Mouse (Mus musculus) embryo, embryonic 10 days (tissue): ENCODE data around the gene Ptms.
A peak's percentile ranks its signal among the peaks of the same experiment; 100 is the strongest.

Source experiments
- DNase-seq: peaks from one replicate; pipeline ENCODE4 v3.0.0-alpha.2; 2015; ENCODE audit warnings: low spot score

Gene Ptms

DNA sequence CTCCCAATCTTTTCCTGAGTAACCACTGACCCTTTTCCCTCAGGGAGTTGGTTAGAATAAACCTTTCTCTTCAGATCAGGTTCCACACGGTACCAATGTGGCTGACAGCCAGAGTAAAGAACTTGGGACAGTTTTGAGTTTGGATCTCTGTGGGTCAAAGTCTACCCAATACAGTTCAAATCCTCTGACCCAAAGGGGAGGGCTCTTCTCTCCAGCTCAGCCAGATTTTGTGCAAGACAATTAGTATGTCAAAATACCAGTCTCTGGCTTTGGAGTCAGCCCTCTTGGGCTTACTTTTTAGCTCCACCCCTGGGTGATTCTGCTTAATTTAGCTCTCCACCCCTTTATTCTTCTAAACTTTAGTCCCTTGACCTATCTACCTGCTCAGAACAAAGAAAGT is 10.3 kb upstream of the Ptms start:
- DNase-seq: no peak

DNA sequence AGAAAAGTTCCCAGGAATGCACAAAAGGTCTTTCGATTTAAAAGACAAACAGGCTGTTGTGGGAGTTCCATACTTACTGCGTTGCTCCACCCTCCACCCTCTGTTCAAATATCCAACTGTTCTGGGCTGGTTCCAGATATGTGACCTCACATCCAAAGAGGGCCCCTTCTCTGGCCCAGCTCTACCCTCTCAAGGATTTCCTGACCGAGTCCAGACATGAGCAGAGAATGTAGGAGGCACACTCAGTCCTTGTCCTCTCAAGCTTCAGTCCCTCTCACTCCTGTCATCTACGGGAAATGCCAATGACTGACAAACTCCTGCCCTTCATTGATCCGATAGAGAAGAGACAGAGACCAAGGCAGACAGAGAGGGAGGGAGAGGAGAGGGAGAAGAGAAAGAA is 6.0 kb upstream of the Ptms start:
- DNase-seq: no peak

DNA sequence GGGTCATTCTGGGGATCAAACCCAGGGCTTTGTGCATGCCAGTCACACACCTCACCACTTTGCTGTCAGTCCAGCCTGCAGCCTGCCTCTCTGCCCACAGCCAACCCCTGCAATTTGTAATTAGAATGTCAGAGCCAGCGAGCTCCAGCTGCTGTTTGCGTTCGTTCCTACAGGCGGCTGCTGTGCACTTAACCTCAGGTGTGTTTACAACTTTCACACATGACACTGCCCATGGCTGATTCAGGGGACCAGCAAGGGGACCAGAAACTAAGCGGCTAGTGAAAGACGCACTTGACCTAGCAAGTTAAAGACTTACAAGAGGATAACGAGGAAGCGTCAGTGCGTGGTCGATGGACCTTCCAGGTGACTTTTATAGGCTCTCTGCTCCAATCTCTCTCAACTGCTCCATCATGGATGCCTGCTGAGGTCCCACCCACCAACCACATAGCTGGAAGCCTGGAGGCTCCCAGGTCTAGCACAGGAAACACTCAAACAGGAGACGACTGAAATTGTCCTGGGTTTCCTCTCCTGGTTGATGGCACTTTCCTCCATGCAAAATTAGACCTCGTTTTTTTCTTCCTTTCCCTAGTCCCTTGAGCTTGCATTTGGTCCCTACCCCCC is 5.4 kb upstream of the Ptms start:
- DNase-seq: no peak

DNA sequence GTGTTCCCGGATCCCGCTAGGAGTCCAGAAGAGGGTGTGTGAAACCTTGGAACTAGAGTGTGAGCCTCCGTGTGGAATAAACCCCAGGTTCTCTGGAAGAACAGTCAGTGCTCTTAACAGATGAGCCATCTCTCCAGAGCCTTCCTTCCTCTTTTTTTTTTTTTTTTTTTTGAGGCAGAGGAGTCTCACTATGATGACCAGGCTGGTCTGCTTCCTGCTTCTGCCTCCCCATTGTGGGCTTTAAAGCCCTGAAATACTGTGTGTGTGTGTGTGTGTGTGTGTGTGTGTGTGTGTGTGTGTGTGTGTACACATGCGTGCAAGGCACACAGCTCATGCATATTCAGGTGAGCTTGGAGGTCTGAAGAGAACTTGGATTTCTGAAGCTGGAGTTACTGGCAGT is 1.6 kb upstream of the Ptms start:
- DNase-seq: no peak

DNA sequence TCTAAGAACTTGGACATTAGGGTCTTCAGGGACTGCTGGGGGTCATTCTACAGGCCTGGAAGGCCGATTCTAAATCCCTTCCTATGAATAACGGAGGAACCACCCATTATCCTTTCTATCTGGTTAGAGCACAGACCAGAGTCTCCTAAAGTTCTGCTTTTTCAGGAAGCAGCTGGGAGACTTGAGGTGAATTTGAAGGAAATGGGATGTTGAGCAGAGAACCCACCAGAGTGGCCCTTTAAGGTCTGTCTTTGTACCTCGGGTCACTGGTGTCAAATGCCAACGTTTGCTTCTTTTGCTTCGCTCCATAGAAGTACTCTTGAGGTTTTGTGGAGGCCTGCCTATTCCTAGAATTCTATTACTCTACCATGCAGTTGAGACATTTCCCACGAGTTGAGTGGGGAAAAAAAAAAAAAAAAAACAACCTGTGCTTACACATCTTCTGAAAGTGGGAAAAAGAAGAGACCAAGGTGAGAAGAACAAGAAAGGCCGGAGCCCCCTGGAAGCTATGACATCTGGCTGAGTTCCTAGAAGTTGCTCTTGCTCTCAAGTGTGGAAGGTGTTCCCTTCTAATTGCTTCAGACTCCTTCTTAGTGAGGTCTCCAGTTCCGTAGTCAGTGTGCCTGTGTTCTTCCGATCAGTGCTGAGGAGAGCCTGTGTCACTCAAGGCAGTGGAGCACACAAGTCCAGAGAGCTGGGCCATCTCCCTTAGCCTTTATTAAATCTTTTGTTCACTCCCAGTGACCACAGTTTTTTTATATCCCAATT is 599 bp upstream of the Ptms start:
- no peak for DNase-seq

DNA sequence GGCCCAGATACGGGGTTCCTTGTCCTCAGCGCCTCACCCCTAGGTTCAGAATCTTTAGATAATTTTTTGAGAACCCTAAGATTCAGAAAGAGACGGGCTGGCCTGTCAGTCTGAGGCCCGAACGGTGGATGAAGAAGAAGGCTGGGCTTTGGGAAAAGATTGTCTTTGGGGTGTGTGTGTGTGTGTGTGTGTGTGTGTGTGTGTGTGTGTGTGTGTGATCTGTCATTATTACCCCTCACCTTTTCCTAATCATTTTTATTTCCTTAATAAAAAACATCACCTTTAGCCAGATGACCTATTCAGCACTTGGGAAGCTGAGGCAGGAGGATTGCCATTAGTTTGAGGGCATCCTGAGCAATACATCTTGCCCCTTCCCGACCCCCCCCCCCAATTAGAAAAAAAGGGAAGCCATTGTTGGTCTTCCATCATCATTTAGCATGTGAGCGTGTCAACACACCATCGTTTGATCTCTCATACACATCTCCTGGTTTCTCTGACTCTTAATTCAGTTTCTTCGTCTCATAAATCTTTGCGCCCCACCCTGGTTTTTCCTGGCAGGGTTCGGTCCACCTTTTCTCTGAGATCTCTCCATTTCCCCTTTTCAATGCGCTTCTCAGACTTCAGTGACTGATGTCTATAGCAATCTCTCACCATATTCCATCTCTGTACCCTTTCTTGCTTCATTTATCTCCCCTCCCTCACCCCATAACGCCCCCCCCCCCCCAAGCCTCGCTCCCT is 844 bp downstream of the Ptms start:
- DNase-seq: peak; percentile 45

DNA sequence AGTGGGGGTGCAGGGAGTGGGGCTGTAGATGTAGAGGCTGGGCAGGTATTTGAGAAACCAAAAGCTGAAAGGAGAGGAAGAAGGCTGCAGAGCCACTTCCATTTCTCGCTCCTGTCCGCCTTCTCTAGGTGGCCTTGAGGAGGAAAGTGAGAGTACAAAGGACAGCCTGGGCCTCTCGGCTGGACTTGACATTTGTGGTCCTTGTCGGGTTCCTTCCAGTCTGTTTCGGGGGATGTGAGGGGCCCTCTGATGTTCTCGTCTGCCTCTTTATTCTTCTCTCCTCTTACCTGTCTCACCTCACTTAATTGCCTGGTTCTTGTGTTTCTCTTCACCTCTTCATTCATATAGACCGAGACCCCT is 1.6 kb downstream of the Ptms start:
- no peak for DNase-seq

DNA sequence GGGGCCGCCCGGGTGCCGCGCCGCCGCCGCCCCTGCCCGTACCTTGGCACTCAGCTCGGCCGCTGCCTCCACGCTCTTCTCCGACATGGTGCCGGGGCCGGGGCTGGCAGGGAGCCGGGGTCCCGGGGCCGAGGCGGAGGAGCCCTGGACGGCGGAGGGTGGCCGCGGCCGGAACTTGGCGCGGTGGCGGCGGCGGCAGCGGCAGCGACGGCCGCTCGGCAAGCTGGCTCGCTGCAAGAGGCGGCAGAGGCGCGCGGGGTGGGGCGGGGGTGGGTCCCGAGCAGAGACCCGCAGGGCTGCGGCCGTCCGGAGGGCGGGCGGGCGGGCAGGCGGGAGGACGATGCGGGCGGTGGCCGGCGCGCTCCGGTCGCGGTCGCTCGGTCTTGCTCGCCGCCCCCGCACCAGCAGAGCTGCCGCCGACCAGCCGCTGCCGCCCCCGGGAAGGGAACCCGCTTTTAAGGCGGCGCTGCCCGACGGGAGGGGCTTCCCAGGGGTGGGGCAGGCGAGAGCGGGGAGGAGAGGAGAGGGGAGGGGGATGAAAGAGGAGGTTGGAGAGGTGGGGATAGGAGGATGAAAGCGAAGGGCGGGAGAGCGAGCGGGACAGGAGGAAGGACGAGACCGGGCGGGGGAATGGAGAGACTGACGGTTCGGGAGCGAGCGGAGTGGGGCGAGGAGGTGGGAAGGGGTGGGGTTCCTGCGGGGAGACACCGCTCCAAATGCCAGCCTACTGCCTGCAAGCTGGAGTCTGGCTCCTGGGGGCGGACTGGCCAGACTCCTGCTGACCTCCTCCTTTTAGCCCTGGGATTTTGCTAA is 2.2 kb downstream of the Ptms start:
- DNase-seq: peak; percentile 95

DNA sequence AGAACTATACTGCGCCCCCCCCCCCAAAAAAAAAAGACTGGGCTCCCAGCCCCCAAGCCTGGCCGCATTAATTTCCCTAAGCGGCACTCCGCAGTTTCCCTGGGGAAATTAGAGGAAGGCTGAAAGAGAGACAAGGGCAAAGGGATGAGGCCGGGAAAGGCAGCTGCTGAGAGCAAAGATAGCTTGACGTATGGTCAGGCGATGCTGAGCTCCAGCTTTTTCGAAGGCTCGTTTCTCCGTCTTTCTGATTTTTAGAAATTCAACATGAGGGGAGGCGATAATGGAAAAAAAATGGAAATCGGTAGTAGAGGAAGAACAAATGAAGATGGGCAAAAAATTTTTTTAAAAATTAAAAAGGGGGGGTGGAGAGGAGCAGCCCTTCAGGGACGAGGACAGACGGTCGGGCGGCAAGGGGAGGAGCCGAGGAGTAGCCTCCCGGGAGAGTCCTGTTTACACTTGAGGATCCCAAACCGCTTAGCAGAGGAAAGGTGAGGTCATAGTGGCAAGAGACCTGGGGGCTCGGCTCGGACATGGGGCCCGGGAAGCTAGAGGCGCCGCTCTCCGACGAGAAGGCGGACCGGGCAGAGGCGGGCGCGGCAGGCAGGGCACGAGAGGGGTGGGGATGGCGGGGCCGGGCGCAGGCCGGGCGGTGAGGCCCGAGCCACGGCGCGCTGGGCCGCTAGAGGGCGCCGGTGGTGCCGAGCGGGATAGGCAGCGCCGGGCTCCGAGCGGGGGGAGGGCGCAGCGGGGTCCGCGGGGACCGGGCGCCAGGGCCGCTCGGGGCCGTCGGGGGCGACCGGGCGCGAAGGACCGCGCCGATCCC is 3.0 kb downstream of the Ptms start:
- peak; percentile 85 for DNase-seq

DNA sequence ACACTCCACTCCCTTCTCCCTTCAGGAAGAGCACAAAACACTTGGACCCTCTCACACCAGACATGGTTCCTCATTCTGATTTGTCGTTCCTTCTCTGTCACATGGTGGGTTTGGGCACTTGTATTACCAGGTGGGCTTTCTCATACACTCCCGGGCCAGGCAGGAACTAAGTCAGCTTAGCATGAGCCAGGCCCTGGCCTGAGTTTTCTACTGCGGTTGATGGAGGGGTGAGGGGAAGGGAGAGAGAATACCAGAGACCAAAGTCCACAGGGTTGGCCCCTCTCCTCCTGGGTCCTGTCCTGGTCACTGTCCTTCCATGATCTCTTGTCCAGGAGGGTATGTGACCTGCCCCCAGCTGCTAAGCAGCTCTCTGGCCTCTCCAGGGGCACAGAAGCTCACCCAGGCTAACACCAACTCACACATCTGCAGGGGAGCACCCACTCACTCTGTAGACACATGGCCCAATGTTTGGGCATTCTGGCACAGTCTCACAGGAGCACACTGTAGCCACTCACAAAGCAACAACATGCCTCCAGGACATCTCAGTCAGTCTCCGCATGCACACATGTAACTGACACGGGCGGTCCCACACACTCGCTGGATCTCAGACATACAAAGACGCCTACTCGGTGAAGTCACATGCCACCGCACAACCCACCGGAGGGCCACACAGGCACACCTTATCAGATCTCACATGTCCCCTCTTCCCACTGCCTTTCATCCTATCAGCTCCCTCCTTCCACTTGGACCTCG is 3.8 kb downstream of the Ptms start:
- DNase-seq: peak; percentile 41

DNA sequence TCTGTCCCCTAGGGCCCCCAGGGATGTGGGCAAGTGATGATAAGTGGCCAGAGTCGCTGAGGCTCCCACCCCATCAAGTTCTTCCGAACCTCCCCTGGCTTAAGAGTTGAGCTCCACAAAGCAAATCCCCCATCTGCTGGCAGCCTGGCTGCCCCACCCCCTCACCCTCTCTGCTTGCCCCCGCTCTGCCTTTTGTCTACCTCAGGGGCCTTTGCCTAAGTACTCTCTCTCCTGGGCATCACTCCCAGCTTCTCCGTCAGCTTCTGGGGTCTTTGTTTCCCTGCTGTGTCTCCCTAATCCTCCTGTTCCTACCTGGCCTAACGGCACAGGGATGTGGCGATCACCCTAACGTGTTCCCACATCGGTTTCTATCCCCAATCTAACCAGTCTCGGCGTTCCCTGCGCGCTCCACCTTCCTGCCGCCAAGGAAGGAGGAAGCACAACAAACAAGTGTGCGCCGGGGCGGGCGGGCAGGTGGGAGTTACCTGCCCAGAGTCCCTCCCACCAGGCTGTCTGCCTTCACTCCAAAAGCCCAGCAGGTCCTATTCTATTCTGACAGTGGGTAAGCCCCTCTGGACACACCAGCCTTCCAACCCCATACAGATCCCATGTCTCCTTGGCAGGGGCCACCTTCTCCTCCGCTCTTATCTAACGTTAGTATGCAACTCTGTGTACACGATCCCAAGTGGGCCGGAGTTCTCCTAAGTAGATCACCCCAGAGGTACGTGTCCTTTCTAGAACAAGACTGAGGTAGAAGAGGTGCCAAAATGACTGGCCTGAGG is 4.6 kb downstream of the Ptms start:
- peak; percentile 43 for DNase-seq

DNA sequence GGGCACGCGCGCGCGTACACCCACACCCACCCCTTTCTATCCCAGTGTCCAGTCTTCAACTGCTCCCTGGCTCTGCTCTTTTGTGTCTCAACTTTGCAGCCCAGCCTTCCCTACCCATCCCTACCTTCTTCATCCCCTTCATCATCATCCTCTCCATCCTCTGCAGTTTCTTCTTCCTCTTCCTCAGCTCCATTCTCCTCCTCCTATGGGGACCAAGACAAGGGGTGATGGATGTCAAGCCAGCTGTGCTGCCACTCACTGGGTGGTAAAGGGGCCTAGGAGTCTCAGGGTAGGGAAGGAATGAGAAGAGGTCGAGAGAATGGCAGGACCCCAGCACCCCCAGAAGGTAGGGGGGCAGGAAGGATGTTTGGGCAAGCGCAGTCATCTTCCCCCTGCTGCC is 5.4 kb downstream of the Ptms start:
- no peak for DNase-seq

DNA sequence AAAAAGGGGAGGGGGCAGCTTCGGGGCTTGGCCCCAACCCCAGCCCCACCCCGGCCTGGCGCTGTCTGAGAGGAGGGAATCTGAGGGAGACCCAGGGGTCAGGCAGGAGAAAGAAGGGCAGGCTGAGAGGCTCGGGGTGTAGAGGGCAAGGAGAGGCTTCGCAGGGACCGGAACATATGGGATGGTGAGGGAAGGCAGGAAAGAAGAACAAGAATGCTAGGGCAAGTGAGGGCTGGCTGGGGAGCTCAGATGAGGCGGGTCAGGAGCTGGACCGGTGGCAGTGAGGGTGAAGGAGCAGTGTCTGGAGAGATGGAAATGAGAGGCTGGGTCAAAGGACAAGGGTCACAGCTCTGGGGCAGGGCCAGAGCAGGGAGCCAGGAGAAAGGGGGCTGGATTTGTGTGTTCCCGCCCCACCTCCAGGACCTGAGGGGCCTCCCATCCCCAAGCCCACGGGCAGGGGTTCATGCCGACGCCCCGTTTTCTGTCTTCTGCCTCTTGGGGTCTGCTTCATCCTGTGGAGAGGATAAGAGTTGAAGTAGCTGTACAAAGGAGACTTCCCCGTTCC is 6.1 kb downstream of the Ptms start:
- no peak for DNase-seq

DNA sequence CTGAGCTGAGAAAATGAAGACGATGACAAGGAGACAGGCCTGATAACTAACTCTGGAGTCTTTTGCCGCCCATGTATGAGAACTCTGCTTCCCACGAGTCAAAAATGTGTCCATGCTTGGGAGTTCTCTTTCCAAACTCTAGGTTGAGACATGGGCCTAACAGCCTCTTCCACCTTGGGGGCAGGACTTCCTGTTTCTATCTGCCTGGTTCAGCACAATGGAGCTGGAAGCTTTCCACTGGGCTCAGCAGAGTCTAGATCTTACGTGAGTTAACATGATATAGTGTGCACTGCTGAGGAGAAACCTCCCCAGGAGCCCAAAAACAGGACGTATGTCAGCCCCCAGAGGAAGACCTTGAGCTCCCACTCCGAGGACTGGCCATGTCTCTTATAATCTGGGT is 6.7 kb downstream of the Ptms start:
- DNase-seq: no peak

DNA sequence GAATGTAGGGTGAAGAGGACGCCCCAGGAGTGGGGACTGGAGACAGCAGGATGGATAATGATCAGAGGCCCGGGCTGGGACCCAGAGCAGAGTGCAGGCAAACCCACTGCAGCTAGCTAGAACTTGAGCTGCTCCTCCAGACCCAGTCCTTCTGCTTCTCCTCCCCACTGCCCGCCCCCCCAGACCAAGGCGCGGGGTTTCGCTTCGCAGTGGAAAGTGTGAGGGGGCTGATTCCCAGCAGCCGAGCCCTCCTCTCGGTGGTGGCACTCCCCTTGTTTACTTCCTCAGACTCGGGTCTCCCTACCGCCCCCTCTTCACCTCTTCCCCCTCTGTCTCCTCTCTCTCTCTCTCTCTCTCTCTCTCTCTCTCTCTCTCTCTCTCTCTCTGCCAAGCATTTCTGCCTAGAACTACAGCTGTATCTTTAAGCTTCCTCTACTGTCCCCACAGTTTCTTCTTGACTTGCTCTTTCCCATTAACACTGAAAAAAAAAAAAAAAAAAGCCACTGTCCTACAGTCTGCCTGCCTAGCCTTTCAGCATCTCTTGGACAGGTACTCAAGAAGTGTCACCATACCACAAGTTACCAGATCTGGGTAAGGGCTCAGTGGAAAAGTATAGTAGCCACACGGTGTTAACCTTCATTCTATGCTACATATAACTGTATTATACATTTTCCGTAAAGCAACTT is 8.2 kb downstream of the Ptms start, which contains the start of gene Lag3:
Gene Lag3, minus strand, starts transcription at position 173 of the 686 bp plus-strand sequence.
- DNase-seq: no peak

DNA sequence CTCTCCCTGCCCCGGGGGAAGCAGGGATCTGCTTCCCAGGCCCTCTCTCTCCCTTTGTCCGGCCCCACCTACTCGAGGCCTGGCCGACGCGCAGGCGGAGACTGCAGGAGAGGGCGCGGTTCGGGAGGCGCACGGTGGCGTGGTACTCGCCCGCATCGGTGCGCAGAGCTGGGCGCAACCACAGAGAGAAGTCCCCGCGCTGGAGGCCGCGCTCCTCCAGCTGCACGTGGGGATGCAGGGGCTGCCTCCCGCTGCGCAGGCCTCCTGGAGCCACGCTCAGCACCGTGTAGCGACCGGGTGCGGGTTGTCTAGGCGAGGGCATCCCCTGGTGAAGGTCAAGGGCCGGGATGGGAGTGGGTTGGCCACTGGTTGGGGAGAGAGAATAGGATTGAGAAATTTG is 9.9 kb downstream of the Ptms start:
- peak; percentile 56 for DNase-seq

DNA sequence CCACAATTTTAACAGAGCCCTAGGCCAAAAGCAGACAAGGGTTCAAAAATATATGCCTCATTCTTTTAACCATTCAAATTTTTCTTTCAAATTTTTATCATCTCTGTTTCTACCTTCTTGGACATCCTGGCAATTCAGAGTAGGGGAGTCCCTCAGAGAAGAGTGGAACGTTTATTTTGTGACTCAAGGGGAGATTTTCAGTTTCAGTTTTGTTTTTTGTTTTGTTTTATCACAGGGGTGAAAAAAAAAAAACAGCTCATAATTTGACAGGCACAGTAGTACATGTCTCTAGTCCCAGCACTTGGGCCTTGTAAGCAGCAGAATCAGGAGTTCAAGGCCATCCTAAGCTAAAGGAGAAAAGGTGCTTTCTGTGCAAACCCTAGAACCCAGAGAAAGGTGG is 12.1 kb downstream of the Ptms start:
- no peak for DNase-seq

DNA sequence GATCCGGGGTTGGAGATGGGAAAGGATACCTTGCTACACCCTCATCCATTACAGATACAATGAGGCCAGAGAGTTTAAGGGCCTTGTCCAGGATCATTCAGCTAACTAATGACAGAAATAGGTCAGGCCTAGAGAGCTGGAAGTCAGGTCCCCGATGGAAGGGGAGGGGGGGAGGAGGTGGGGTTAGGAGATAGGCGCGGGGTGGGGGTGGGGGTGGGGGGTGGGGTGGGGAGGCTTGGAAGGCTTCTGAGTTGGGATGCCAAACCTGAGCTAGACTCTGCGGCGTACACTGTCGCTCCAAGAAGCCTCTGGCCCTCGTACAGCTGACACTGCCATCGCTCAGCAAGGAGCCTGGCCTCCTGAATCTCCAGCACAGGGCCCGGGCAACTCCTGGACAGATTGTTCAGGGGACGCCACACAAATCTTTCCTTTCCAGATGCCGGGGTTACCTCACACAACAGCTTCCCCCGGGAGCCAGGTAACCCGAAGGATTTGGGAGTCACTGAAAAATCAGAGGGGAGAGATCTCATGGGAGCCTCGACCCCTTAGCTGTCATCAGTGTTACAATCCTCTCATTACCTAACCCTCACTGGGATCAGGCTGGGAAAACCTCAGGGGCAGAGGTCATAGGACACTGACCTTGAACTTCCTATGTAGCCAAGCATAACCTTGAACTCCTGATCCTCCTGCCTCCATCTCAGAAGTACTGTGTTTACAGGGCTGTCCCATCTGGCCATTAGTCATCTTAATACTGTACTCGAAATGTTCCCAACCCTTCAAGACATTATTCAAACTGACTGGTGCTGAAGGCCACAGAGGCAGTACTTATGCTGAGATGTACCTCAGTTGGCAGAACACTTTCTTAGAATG is 14.7 kb downstream of the Ptms start:
- peak; percentile 22 for DNase-seq
